Mouse (Mus musculus) C3H10T1/2 (cell line): ENCODE data around the gene Adgrg4. TPM values are rescaled to one million over a fixed set of nuclear protein-coding genes. Genes with fewer than 3 reads are reported as not detected.

Experiments used
- polyA plus RNA-seq, 2 experiments: library from polyadenylated mRNA; unstranded; fragments of >200 nt; fragmentation: generic; extraction: Trizol; gene quantifications; one replicate each; pipeline ENCODE4 v1.2.1; 2012; ENCODE audit warnings: missing spikeins in 2 of 2

Adgrg4 gene
- not detected for polyA plus RNA-seq

GRCm38 (mm10) chrX:56869863-56870262 lies at the start of gene Adgrg4:
Adgrg4 (plus strand) TSS chrX:56870163.

GRCm38 (mm10) chrX:56821765-56822603 lies 48.0 kb upstream of the Adgrg4 start, which contains the start of gene Map7d3:
Map7d3 (minus strand) TSS chrX:56822326.

GRCm38 (mm10) chrX:57042774-57043173 lies 172.8 kb downstream of the Adgrg4 start, which contains the start of gene Brs3:
Brs3 (plus strand) TSS chrX:57043074.

Other genes starting within 250 kb of the Adgrg4 start
- under 1 TPM in 1 of 2 experiments, not detected in 1; 0.11 TPM for gene Fhl1, start 138.4 kb upstream of the Adgrg4 start, polyA plus RNA-seq
- not detected for gene Map7d3, start 47.8 kb upstream of the Adgrg4 start, polyA plus RNA-seq
- not detected for gene Brs3, start 172.9 kb downstream of the Adgrg4 start, polyA plus RNA-seq
- 10 to 100 TPM in 1 of 2 experiments, 1 to 10 TPM in 1; 3.8 to 14.3 TPM for gene Htatsf1, start 183.4 kb downstream of the Adgrg4 start, polyA plus RNA-seq
- not detected for gene Vgll1, start 217.9 kb downstream of the Adgrg4 start, polyA plus RNA-seq